Mouse (Mus musculus): ENCODE measurements around the gene Ulk2.
A peak's percentile ranks its signal among the peaks of the same experiment; 100 is the strongest.

Gene Ulk2

DNA sequence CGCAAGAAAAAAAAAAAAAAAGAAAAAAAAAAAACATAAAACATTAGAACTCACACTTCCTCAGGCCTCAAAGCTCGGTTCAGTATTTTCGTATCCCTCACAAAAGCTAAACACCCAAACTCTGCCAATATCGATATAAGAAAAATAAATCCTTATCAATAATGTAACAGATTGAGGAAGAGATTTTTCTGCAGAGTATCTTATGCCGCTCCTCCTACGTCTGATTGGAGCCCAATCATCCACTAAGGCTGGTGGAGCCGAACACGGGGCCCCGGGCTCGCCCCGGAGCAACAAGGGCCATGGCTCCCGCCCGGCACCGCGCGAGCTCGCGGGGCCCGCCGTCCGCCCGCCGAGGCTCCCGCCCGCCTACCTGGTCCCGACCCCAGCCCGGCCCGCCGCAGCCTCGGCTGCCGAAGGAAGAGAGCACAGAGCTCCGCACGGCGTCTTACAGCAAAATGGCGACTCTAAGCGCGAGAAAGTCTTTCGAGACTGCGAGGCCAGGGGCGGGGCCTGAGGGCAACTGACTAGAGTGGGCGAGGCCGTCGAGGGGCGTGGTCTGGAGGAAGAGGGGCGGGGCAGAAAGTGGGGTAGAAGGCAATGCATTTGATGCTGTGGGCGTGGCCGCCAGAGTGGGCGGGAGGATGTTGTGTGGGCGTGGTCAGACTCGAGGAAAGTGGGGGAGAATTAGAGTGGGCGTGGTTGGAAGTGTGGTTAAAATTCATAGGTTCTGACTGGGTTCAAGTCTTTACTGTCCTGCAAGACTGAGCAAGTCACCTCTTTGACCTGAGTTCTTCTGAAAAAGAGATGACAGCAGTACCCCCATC lies 93.1 kb downstream of the Ulk2 start, which contains the start of gene Prpsap2:
Prpsap2 (minus strand) TSS at position 505 of the 824 bp plus-strand sequence.
- DNase-seq (ENCODE audit: low spot score in 2 of 2), result peak; percentile 98 to 100

DNA sequence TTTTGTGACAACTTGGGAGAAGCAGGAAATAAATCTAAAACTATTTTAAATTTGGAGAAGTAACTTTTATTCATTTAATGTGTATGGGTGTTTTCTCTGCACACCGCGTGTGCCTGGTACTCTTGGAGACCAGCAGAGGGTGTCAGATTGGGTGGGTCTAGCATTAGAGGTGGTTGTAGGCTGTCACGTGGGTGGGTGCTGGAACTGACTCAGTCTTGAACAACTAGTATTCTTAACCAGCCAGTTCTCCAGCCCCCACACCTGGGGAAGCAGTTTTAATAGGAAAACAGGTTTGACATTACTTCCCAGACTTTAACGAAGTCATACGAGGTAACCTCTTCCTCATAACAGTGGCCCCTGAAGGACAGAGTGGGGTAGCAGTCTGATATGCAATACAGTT lies 94.4 kb downstream of the Ulk2 start:
- no peak for DNase-seq (ENCODE audit: low spot score in 2 of 2)

GRCm38 (mm10) chr11:61757151-61757550 lies 97.7 kb downstream of the Ulk2 start:
- DNase-seq (ENCODE audit: low spot score in 2 of 2), result no peak

DNA sequence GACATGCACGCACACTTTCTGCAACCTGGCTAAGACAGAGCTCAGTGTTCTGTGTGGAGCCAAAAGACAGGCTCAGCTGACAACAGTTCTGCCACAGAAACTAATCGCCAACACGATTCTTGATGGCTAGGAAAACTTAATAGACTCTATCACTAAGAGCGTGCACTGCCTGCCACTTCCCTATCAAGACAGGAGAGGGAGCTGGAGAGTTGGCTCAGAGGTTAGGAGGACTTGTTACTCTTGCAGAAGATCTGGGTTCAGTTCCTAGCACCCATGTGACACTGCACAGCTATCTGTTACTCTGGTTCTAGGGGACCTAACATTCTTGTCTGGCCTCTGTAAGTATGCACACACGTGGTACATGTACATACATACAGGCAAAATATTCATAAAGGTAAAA lies 103.3 kb downstream of the Ulk2 start:
- DNase-seq (ENCODE audit: low spot score in 2 of 2), result no peak

- DNase-seq (ENCODE audit: low spot score in 2 of 2), result no peak
Observed at GRCm38 (mm10) chr11:61747161-61747560, 107.7 kb downstream of the Ulk2 start.

DNA sequence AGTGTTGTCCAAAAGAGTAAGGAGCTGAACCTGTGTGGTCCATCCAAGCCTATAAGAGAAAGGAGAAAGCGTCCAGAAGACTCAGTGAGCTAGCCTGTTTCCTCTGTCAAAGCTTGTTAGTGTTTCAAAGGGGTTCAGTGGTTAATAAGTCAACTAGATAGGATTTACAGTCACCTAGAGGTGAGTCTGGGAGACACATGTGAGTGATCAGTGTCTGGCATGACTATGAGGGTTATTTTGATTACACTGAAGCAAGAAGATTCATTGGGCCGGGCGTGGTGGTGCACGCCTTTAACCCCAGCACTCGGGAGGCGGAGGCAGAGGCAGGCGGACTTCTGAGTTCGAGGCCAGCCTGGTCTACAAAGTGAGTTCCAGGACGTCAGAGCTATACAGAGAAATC lies 109.1 kb downstream of the Ulk2 start:
- no peak for DNase-seq (ENCODE audit: low spot score in 2 of 2)

DNA sequence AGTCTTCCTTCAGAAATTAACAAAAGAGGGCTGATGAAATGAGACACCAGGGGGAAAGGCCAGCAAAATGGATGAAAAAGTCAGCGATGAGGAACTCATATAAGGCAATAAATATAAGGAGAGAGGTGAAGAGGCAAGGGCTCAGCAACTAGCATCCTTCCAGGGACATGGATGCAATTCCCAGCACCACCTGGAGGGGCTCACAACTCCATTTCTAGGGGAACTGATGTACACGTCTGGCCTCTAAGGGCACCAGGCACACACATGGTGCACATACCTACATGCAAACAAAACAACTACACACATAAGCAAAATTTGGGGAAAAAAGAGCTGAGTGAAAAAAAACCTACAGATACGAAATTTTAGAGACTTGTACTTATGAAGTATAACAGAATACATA lies 110.4 kb downstream of the Ulk2 start:
- DNase-seq (ENCODE audit: low spot score in 2 of 2), result no peak

DNA sequence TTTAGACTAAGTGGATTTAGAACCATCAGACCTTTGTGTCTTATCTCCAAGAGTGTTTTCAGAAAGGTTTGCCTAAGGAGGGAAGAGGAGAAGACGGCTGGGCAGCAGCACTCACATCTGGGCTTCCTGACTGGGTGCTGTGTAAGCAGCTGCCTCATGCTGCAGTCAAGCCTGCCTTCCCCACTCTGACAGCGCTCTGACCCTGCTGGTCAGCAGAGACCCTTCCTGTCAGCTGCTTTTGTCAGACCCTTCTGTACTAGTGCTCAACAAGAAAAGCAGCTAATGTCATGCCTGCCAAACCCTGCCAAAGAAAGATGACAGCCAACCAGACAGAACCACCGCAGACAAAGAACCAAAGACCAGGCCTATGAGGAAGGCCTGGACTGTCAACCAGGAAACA lies 111.1 kb downstream of the Ulk2 start:
- no peak for DNase-seq (ENCODE audit: low spot score in 2 of 2)

DNA sequence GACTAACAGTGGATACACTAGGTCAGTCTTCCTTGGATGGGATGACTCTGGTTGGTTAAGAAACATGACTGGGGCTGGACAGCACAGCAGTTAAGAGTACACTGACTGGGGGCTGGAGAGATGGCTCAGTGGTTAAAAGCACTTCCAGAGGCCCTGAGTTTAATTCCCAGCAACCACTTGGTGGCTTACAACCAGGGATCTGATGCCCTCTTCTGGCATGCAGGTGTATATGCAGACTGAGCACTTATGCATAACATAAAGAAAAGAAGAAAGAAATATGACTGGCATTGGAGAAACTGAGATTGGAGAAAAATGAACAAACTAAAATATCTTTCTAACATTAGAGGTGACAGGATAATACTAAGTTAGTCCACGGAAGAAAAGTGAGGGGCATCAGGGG lies 114.4 kb downstream of the Ulk2 start:
- no peak for DNase-seq (ENCODE audit: low spot score in 2 of 2)

- DNase-seq (ENCODE audit: low spot score in 2 of 2), result no peak
Observed at GRCm38 (mm10) chr11:61737290-61737689, 117.6 kb downstream of the Ulk2 start.

DNA sequence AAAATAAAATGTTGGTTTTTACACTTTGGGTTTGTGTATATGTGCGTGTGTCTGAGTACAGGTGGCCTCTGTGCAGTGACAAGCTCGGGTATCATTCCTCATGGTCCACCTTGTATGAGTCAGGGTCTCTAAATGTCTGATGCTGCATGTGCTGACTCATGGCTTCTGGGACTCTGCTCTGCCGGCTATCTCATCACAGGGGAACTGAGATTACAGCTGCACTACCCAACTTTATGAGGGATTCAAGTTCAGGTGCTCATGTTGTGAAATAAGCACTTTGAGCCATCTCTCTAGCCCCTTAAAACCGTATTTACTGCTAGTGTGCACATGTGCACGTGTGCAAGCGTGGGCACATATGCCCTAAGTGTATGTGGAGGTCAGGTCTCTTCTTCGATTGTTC lies 122.2 kb downstream of the Ulk2 start:
- DNase-seq (ENCODE audit: low spot score in 2 of 2), result no peak

- DNase-seq (ENCODE audit: low spot score in 2 of 2), result no peak
Observed at GRCm38 (mm10) chr11:61728037-61728436, 126.8 kb downstream of the Ulk2 start.

Data from urinary bladder, adult 18-20 months (tissue).